Mouse (Mus musculus) G1E (cell line): ENCODE measurements around the gene Proz. TPM values are rescaled to one million over a fixed set of nuclear protein-coding genes. Genes with fewer than 3 reads are reported as not detected.
"Not testable (repeated sequence)": the region's sequence is repeated elsewhere in the genome, so short reads cannot be mapped to it uniquely, and the experiment has no call there.

Source experiments
- ATAC-seq: 2 replicates; pipeline ENCODE4 v1.8.0; 2016; ENCODE audit warnings: mild to moderate bottlenecking; ENCODE audit not compliant: insufficient number of reproducible peaks, poor library complexity, low FRiP score, severe bottlenecking; ENCODE audit errors: extremely low read depth
- DNase-seq: peaks from one replicate; pipeline ENCODE4 v3.0.0; 2012; ENCODE audit warnings: low spot score
- H3K27me3 ChIP-seq: 2 replicates; pipeline ENCODE4 v1.6.1; 2012; ENCODE audit warnings: mild to moderate bottlenecking, low read length, inconsistent platforms; ENCODE audit not compliant: insufficient read depth
- H3K36me3 ChIP-seq: replicated peaks from 2 replicates; pipeline ENCODE3; 2012; ENCODE audit warnings: mild to moderate bottlenecking, inconsistent platforms
- H3K4me1 ChIP-seq: 2 replicates; pipeline ENCODE4 v1.6.1; 2012; ENCODE audit warnings: low read depth, low read length, inconsistent platforms, mixed read lengths; ENCODE audit not compliant: insufficient read depth
- H3K4me3 ChIP-seq: 2 replicates; pipeline ENCODE4 v1.5.1; 2012; ENCODE audit warnings: low read depth, mild to moderate bottlenecking, inconsistent platforms, low read length, moderate library complexity, mixed read lengths
- H3K9me3 ChIP-seq: replicated peaks from 2 replicates; pipeline ENCODE4 v1.6.1; 2012; ENCODE audit warnings: inconsistent platforms
- CTCF ChIP-seq: IDR thresholded peaks from 2 replicates; pipeline ENCODE4 v1.5.1; 2012; ENCODE audit warnings: low read depth, low read length, inconsistent platforms, mixed read lengths
- GATA1 ChIP-seq: IDR thresholded peaks from 2 replicates; pipeline ENCODE4 v1.6.1; 2012; ENCODE audit warnings: borderline replicate concordance, low read length, inconsistent platforms, mixed read lengths
- GATA2 ChIP-seq: IDR thresholded peaks from 2 replicates; pipeline ENCODE4 v1.6.1; 2012; ENCODE audit warnings: low read depth, low read length, inconsistent platforms, borderline replicate concordance
- POLR2AphosphoS5 ChIP-seq: IDR thresholded peaks from 2 replicates; pipeline ENCODE4 v1.6.1; 2012; ENCODE audit warnings: low read depth, low read length, inconsistent platforms; ENCODE audit not compliant: insufficient replicate concordance
- TAL1 ChIP-seq: conservative IDR thresholded peaks from 2 replicates; pipeline ENCODE4 v1.6.1; 2012; ENCODE audit warnings: low read depth, low read length, inconsistent platforms, mixed read lengths
- polyA plus RNA-seq: library from polyadenylated mRNA; stranded (reverse); fragments of >175 nt; gene quantifications from 2 replicates; pipeline ENCODE4 v1.2.3, GENCODE M21; 2012
- total RNA-seq, 2 experiments: library from RNA; stranded (forward) in 1 of 2; stranded (reverse) in 1 of 2; fragments of 200-1000 nt in 1 of 2; fragments of >200 nt in 1 of 2; fragmentation: Nextera tagmentation in 1 of 2; gene quantifications; 2 replicates each; pipeline ENCODE4 v1.2.3; 2014 to 2017

Proz gene
- total and polyA plus RNA-seq, 3 experiments = 0.05 TPM; not detected in 2

- no peak for ATAC-seq
- TF ChIP-seq GATA1 (no peak), CTCF (no peak), TAL1 (no peak), GATA2 (no peak), POLR2AphosphoS5 (no peak)
Observed at GRCm38 (mm10) chr8:13057351-13057750, 3.4 kb upstream of the Proz start.

DNA sequence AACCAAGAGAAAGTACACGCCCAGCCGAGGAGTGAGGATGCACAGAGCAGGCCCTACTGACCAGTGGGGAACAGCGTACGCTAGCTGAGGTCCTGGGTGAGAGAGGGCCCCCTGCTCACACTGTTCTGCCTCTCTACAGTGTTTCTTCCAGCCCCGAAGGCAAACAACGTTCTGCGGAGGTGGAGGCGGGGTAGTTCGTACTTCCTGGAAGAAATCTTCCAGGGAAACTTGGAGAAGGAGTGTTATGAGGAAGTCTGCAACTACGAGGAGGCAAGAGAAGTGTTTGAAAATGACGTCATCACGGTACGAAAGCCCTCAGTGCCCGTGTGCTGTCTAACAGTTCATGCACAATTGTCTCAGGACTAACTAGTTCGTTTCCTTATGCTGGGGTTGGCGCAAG, 2.4 kb downstream of the Proz start:
- Histone ChIP-seq H3K27me3 (peaks cover 41% of the 10 kb centered on the region), H3K9me3 (no peaks in the 10 kb centered on the region)
- TF ChIP-seq GATA2 (no peak), TAL1 (no peak), CTCF (no peak), POLR2AphosphoS5 (no peak), GATA1 (no peak)

More at GRCm38 (mm10) chr8:13057351-13057750, 3.4 kb upstream of the Proz start:
- H3K4me3 ChIP-seq = no peak overlapping the region
- no peaks in the 10 kb centered on the region for H3K9me3 ChIP-seq
- no peak for DNase-seq
- H3K4me1 ChIP-seq = no peaks in the 10 kb centered on the region
- H3K36me3 ChIP-seq = no peaks in the 10 kb centered on the region
- peaks cover 51% of the 10 kb centered on the region for H3K27me3 ChIP-seq

DNA sequence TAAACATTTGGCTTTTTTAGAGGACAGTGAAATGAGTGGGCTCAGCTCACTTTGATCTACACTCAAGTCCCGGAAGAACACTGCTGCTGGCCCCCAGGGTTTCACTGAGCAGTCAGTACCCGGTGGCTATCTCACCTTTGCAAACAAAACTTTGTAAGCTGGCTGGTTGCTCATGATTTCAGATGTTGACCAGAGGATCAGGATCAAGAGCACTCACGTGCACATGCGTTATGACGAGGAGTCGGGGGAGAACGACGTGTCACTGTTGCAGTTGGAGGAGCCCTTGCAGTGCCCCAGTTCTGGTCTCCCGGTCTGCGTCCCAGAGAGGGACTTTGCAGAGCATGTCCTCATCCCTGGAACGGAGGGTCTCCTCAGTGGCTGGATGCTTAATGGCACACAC, 12.5 kb downstream of the Proz start:
- TF ChIP-seq TAL1 = no peak
- TF ChIP-seq POLR2AphosphoS5 = no peak
- TF ChIP-seq GATA2 = no peak
- TF ChIP-seq CTCF = no peak
- TF ChIP-seq GATA1 = no peak
- Histone ChIP-seq H3K27me3 (no peaks in the 10 kb centered on the region), H3K36me3 (peaks cover 57% of the 10 kb centered on the region), H3K4me1 (no peaks in the 10 kb centered on the region), H3K4me3 (no peak overlapping the region), H3K9me3 (no peaks in the 10 kb centered on the region)
- DNase-seq (no peak), ATAC-seq (no peak)

More for the DNA sequence above, 2.4 kb downstream of the Proz start:
- no peaks in the 10 kb centered on the region; the same call in 1 of the 2 replicates for H3K4me1 ChIP-seq
- no peaks in the 10 kb centered on the region for H3K36me3 ChIP-seq
- DNase-seq (no peak), ATAC-seq (no peak)
- H3K4me3 ChIP-seq = no peak overlapping the region

DNA sequence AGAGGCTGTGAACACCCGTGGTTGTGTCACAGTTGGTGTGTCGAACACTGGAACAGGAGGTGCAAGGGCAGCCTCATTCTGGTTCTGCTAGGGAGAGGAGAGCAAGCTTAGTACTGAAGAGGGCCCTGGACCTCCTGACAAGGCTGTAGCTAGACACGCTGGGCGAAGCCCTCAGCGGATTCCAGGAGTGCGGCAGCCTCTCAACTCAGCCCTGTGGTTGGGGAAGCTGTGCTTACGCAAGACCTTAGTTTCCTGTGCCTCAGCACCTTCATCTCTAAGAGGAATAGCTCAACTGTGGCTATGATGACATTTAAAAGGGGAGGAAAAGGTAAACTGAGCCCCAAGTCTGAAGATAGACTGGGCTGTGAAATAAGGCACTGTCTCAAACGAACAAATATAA, 14.3 kb downstream of the Proz start:
- no peak overlapping the region for H3K4me3 ChIP-seq
- ATAC-seq (no peak), DNase-seq (no peak)
- no peak for TF ChIP-seq GATA2
- no peak for TF ChIP-seq GATA1
- TF ChIP-seq TAL1 = no peak
- TF ChIP-seq CTCF = no peak
- TF ChIP-seq POLR2AphosphoS5 = no peak
- no peaks in the 10 kb centered on the region for H3K27me3 ChIP-seq
- no peaks in the 10 kb centered on the region for H3K4me1 ChIP-seq
- H3K36me3 ChIP-seq = peaks cover 75% of the 10 kb centered on the region
- H3K9me3 ChIP-seq = no peaks in the 10 kb centered on the region

DNA sequence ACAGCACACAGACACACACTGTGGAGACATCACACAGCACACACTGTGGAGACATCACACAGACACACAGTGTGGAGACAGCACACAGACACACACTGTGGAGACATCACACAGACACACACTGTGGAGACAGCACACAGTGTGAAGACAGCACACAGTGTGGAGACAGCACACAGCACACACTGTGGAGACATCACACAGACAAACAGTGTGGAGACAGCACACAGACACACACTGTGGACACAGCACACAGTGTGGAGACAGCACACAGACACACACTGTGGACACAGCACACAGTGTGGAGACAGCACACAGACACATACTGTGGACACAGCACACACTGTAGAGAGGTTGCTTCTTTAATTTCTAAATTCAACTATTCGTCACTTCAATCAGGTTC, 14.9 kb downstream of the Proz start:
- H3K4me1 ChIP-seq, H3K27me3 ChIP-seq, DNase-seq, ATAC-seq, H3K4me3 ChIP-seq, H3K9me3 ChIP-seq: not testable (repeated sequence)
- TF ChIP-seq POLR2AphosphoS5 = peak; percentile 54; the same call in 1 of the 2 replicates
- peaks cover 80% of the 10 kb centered on the region for H3K36me3 ChIP-seq

DNA sequence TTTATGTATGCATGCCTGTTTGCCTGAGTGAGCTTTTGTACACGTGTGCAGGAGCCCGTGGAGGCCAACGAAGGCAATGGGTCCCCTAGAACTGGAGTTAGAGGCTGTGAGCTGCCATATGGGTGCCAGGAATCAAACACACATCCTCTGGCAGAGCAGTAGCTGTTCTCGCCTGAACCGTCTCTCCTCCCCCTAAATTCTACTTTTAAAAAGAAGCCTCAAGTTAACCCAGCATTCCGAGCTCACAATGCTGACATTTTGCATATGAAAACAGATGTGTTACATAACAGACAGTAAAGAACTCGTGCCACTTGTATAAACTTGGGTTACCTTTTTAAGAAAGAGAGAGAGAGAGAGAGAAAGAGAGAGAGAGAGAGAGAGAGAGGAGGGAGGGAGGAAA, 16.8 kb downstream of the Proz start:
- TF ChIP-seq GATA2 (no peak), GATA1 (no peak), POLR2AphosphoS5 (no peak), TAL1 (no peak), CTCF (no peak)
- no peaks in the 10 kb centered on the region for H3K27me3 ChIP-seq
- no peaks in the 10 kb centered on the region for H3K9me3 ChIP-seq
- no peaks in the 10 kb centered on the region for H3K4me1 ChIP-seq
- peaks cover 100% of the 10 kb centered on the region for H3K36me3 ChIP-seq
- DNase-seq = no peak
- ATAC-seq = no peak
- H3K4me3 ChIP-seq = no peak overlapping the region

GRCm38 (mm10) chr8:13104691-13105086, 44.0 kb downstream of the Proz start:
- peak overlapping the region; percentile 100 for H3K4me3 ChIP-seq
- TF ChIP-seq GATA2 (no peak), GATA1 (no peak), CTCF (no peak), POLR2AphosphoS5 (no peak; the same call in 1 of the 2 replicates), TAL1 (no peak)
- ATAC-seq (peak; percentile 63), DNase-seq (peak; percentile 67)
- H3K27me3 ChIP-seq = no peaks in the 10 kb centered on the region
- peaks cover 53% of the 10 kb centered on the region for H3K4me1 ChIP-seq
- H3K9me3 ChIP-seq = no peaks in the 10 kb centered on the region
- peaks cover 58% of the 10 kb centered on the region for H3K36me3 ChIP-seq
